Mouse (Mus musculus) midbrain, embryonic 11.5 days (tissue): ENCODE data around the gene Ndufaf2. TPM values are rescaled to one million over a fixed set of nuclear protein-coding genes. Genes with fewer than 3 reads are reported as not detected.

ENCODE experiments used
- ATAC-seq: fragments of 200-750 bp; cut with Nextera tagmentation; 2 replicates; pipeline ENCODE4 v1.8.0; 2017; ENCODE audit warnings: moderate TSS enrichment, moderate library complexity; ENCODE audit not compliant: low FRiP score
- DNase-seq: peaks from one replicate; pipeline ENCODE4 v3.0.0; 2015; ENCODE audit warnings: low spot score; ENCODE audit errors: missing footprints
- H3K27ac ChIP-seq: fragments of 300-500 bp; sonication (generic); 2 replicates; pipeline ENCODE4 v1.5.1; 2014; ENCODE audit warnings: low read depth, low read length
- H3K27me3 ChIP-seq: fragments of 300-500 bp; sonication (generic); 2 replicates; pipeline ENCODE4 v1.6.1; 2014; ENCODE audit warnings: mild to moderate bottlenecking, low read length, moderate library complexity, mixed read lengths; ENCODE audit not compliant: control insufficient read depth, insufficient read depth
- H3K36me3 ChIP-seq: fragments of 300-500 bp; sonication (generic); 2 replicates; pipeline ENCODE4 v1.6.1; 2014; ENCODE audit warnings: mild to moderate bottlenecking, low read length, moderate library complexity, mixed read lengths; ENCODE audit not compliant: control insufficient read depth, insufficient read depth
- H3K4me1 ChIP-seq: fragments of 300-500 bp; sonication (generic); 2 replicates; pipeline ENCODE4 v1.6.1; 2014; ENCODE audit warnings: low read length; ENCODE audit not compliant: control insufficient read depth, insufficient read depth
- H3K4me2 ChIP-seq: fragments of 300-500 bp; sonication (generic); 2 replicates; pipeline ENCODE4 v1.6.1; 2014; ENCODE audit warnings: mild to moderate bottlenecking, moderate library complexity
- H3K4me3 ChIP-seq: fragments of 300-500 bp; sonication (generic); 2 replicates; pipeline ENCODE4 v1.5.1; 2014; ENCODE audit warnings: low read depth, low read length
- H3K9ac ChIP-seq: fragments of 300-500 bp; sonication (generic); 2 replicates; pipeline ENCODE4 v1.6.1; 2014; ENCODE audit warnings: low read length
- H3K9me3 ChIP-seq: fragments of 300-500 bp; sonication (generic); 2 replicates; pipeline ENCODE4 v1.6.1; 2016; ENCODE audit warnings: low read length; ENCODE audit not compliant: control insufficient read depth
- WGBS: fragments of 180-500 bp; shearing (Covaris S2); extraction: QIAGEN DNeasy Blood & Tissue Kit; methylation state at CpG from one replicate; pipeline ENCODE4 v1.1.7; 2014; 5-methylcytosine and 5-hydroxymethylcytosine counted together
- polyA plus RNA-seq: library from polyadenylated mRNA; unstranded; fragments of >200 nt; fragmentation: Nextera tagmentation; extraction: Ambion mirVana; gene quantifications from 2 replicates; pipeline ENCODE4 v1.2.1, GENCODE M21; 2014

Ndufaf2 gene
- polyA plus RNA-seq, 1 experiment from 2014 or later, result 82.4 TPM

GRCm38 (mm10) chr13:108084086-108084485, 74.3 kb downstream of the Ndufaf2 start:
- 94% methylated on average over 4 of the region's 4 CpGs for WGBS
- peak; percentile 14 for DNase-seq
- no peak for ATAC-seq

GRCm38 (mm10) chr13:108077901-108078300, 80.5 kb downstream of the Ndufaf2 start:
- Histone ChIP-seq H3K9ac (no peak overlapping the region), H3K36me3 (no peaks in the 10 kb centered on the region), H3K4me1 (no peaks in the 10 kb centered on the region), H3K4me3 (no peak overlapping the region), H3K27me3 (no peaks in the 10 kb centered on the region), H3K27ac (no peak overlapping the region), H3K9me3 (no peaks in the 10 kb centered on the region), H3K4me2 (no peak overlapping the region)
- peak; percentile 64 for DNase-seq
- no peak for ATAC-seq
- 97% methylated on average over 4 of the region's 4 CpGs for WGBS

More at GRCm38 (mm10) chr13:108084086-108084485, 74.3 kb downstream of the Ndufaf2 start:
- H3K4me2 ChIP-seq, result no peak overlapping the region
- H3K4me1 ChIP-seq, result no peaks in the 10 kb centered on the region
- no peak overlapping the region for H3K27ac ChIP-seq
- no peak overlapping the region for H3K9ac ChIP-seq
- H3K4me3 ChIP-seq, result no peak overlapping the region
- H3K36me3 ChIP-seq, result no peaks in the 10 kb centered on the region
- no peaks in the 10 kb centered on the region for H3K27me3 ChIP-seq
- no peaks in the 10 kb centered on the region for H3K9me3 ChIP-seq

GRCm38 (mm10) chr13:108077476-108077875, 80.9 kb downstream of the Ndufaf2 start:
- H3K4me2 ChIP-seq, result no peak overlapping the region

GRCm38 (mm10) chr13:108070171-108070570, 88.3 kb downstream of the Ndufaf2 start:
- no peak overlapping the region for H3K4me3 ChIP-seq
- DNase-seq (no peak), ATAC-seq (no peak)
- no peaks in the 10 kb centered on the region for H3K4me1 ChIP-seq
- no peak overlapping the region for H3K4me2 ChIP-seq
- 92% methylated on average over 10 of the region's 10 CpGs for WGBS
- H3K9me3 ChIP-seq, result no peaks in the 10 kb centered on the region
- H3K27ac ChIP-seq, result no peak overlapping the region
- no peaks in the 10 kb centered on the region for H3K36me3 ChIP-seq
- no peak overlapping the region for H3K9ac ChIP-seq
- no peaks in the 10 kb centered on the region for H3K27me3 ChIP-seq

More at GRCm38 (mm10) chr13:108077476-108077875, 80.9 kb downstream of the Ndufaf2 start:
- ATAC-seq (no peak), DNase-seq (no peak)
- Histone ChIP-seq H3K4me1 (no peaks in the 10 kb centered on the region), H3K9ac (no peak overlapping the region), H3K9me3 (no peaks in the 10 kb centered on the region), H3K36me3 (no peaks in the 10 kb centered on the region), H3K4me3 (no peak overlapping the region), H3K27me3 (no peaks in the 10 kb centered on the region), H3K27ac (no peak overlapping the region)
- 88% methylated on average over 6 of the region's 6 CpGs for WGBS

- DNase-seq (no peak), ATAC-seq (no peak)
- H3K9me3 ChIP-seq, result no peaks in the 10 kb centered on the region
- 87% methylated on average over 4 of the region's 4 CpGs for WGBS
- H3K27me3 ChIP-seq, result no peaks in the 10 kb centered on the region
- no peak overlapping the region for H3K4me3 ChIP-seq
- peaks cover 4% of the 10 kb centered on the region for H3K4me1 ChIP-seq
- no peak overlapping the region for H3K4me2 ChIP-seq
- no peak overlapping the region for H3K9ac ChIP-seq
- H3K36me3 ChIP-seq, result no peaks in the 10 kb centered on the region
- H3K27ac ChIP-seq, result no peak overlapping the region
Measured at GRCm38 (mm10) chr13:108069151-108069550, 89.3 kb downstream of the Ndufaf2 start.

- DNase-seq (no peak), ATAC-seq (no peak)
- H3K9ac ChIP-seq, result no peak overlapping the region
- H3K4me2 ChIP-seq, result no peak overlapping the region
- no peaks in the 10 kb centered on the region for H3K9me3 ChIP-seq
- H3K27ac ChIP-seq, result no peak overlapping the region
- WGBS, result 84% methylated on average over 2 of the region's 2 CpGs
- peaks cover 31% of the 10 kb centered on the region for H3K4me1 ChIP-seq
- no peak overlapping the region for H3K4me3 ChIP-seq
- H3K36me3 ChIP-seq, result no peaks in the 10 kb centered on the region
- no peaks in the 10 kb centered on the region for H3K27me3 ChIP-seq
Measured at GRCm38 (mm10) chr13:108066021-108066420, 92.4 kb downstream of the Ndufaf2 start.

GRCm38 (mm10) chr13:108064331-108064730, 94.1 kb downstream of the Ndufaf2 start:
- Histone ChIP-seq H3K9me3 (no peaks in the 10 kb centered on the region), H3K4me1 (peaks cover 40% of the 10 kb centered on the region), H3K4me3 (no peak overlapping the region), H3K27me3 (no peaks in the 10 kb centered on the region), H3K9ac (no peak overlapping the region), H3K27ac (peak overlapping the region; percentile 40; the same call in 1 of the 2 replicates), H3K4me2 (no peak overlapping the region; the same call in 1 of the 2 replicates), H3K36me3 (no peaks in the 10 kb centered on the region)
- DNase-seq, result peak; percentile 90
- ATAC-seq, result peak; percentile 79
- WGBS, result 22% methylated on average over 6 of the region's 6 CpGs

- 60% methylated on average over 11 of the region's 11 CpGs for WGBS
- DNase-seq (peak; percentile 91), ATAC-seq (peak; percentile 51)
- Histone ChIP-seq H3K27me3 (no peaks in the 10 kb centered on the region), H3K4me3 (no peak overlapping the region), H3K9me3 (no peaks in the 10 kb centered on the region), H3K4me2 (no peak overlapping the region; the same call in 1 of the 2 replicates), H3K9ac (peak overlapping the region; percentile 28), H3K36me3 (no peaks in the 10 kb centered on the region), H3K27ac (peak overlapping the region; percentile 40), H3K4me1 (peaks cover 40% of the 10 kb centered on the region)
Measured at GRCm38 (mm10) chr13:108063374-108064134, 94.9 kb downstream of the Ndufaf2 start.

- WGBS, result 54% methylated on average over 5 of the region's 5 CpGs
- H3K27me3 ChIP-seq, result no peaks in the 10 kb centered on the region
- no peak overlapping the region for H3K27ac ChIP-seq
- H3K9me3 ChIP-seq, result no peaks in the 10 kb centered on the region
- DNase-seq (no peak), ATAC-seq (no peak)
- no peak overlapping the region for H3K4me2 ChIP-seq
- H3K9ac ChIP-seq, result no peak overlapping the region
- H3K36me3 ChIP-seq, result no peaks in the 10 kb centered on the region
- H3K4me1 ChIP-seq, result peaks cover 40% of the 10 kb centered on the region
- H3K4me3 ChIP-seq, result no peak overlapping the region
Measured at GRCm38 (mm10) chr13:108062900-108063299, 95.5 kb downstream of the Ndufaf2 start.
